Mouse (Mus musculus) megakaryocyte, embryonic 14.5 days (primary cell): ENCODE measurements around the gene Fgr.

ENCODE experiments used
- FLI1 ChIP-seq: IDR thresholded peaks from 2 replicates; pipeline ENCODE4 v1.6.1; 2012; ENCODE audit warnings: low read length, inconsistent platforms, mixed read lengths
- GATA1 ChIP-seq: IDR thresholded peaks from 3 replicates; pipeline ENCODE4 v1.6.1; 2012; ENCODE audit warnings: mixed read lengths, low read length, inconsistent platforms, borderline replicate concordance

GRCm38 (mm10) chr4:132960313-132960712, 13.6 kb upstream of the Fgr start:
- TF ChIP-seq GATA1 = no peak
- no peak for TF ChIP-seq FLI1
